Mouse (Mus musculus) cerebellum, adult (tissue): ENCODE measurements around the gene Olfr1042.
"Not testable (repeated sequence)": the region's sequence is repeated elsewhere in the genome, so short reads cannot be mapped to it uniquely, and the experiment has no call there.

Experiments used
- ATAC-seq: cut with Nextera tagmentation; 2 replicates; pipeline ENCODE4 v1.9.2; 2017; ENCODE audit warnings: mild to moderate bottlenecking, moderate library complexity, mixed read lengths; ENCODE audit not compliant: insufficient number of reproducible peaks, low FRiP score, low TSS enrichment

The Olfr1042 gene

GRCm38 (mm10) chr2:86161738-86162137, at the start of gene Olfr1042:
Olfr1042 (minus strand) TSS chr2:86161838.
- ATAC-seq, result no peak

- ATAC-seq, result no peak
These were observed 41.3 kb upstream of the Olfr1042 start, which contains the start of gene Olfr1045 for GRCm38 (mm10) chr2:86202909-86203308. Olfr1045 (minus strand) TSS chr2:86203009.

GRCm38 (mm10) chr2:86195863-86196262, 34.2 kb upstream of the Olfr1042 start:
- ATAC-seq, result no peak

- no peak for ATAC-seq
These were observed 23.9 kb upstream of the Olfr1042 start, which contains the start of gene Olfr52 for GRCm38 (mm10) chr2:86185583-86185982. Olfr52 (minus strand) TSS chr2:86185683.

DNA sequence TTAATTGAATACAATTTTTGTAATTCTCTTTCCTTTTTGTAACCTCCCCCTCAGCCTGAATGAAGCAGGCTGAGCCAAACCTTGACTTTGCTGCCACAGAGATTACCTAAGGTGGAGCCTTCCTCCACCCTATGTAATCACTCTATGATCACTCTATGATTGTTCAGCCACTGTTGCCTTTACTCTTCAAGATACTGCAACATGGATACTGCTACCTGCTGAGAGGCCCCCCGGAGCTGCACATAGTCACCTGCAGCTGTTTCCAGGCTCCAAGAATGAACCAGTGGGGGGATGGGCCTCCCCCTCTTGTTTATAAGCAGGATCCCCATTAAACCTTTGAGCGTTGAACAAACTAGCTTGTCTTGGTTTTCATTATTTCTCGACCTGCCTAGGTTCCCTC, 18.3 kb upstream of the Olfr1042 start:
- no peak for ATAC-seq

- no peak for ATAC-seq
These were observed 16.1 kb upstream of the Olfr1042 start, which contains the start of gene Olfr1044 for GRCm38 (mm10) chr2:86177720-86178119. Olfr1044 (minus strand) TSS chr2:86177820.

DNA sequence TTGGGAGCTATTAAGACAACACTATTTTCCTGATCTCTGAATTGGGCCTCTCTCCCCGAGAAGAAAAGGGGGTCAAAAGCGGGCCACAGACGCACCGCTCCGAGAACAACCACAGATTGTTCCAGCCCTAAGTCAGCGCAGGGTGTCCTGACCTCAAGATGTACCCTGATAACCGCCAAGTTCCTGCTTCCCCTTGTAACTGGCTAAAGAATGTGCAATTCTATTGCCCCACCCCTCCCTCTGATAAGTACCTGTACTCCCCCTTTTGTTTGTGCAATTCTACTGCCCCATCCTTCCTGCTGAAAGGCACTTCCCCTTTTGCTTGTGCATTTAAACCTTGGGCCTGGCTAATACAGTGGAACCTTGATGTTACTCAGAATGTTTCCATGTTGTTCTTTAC, 13.8 kb upstream of the Olfr1042 start:
- not testable (repeated sequence) for ATAC-seq

GRCm38 (mm10) chr2:86167422-86167821, 5.8 kb upstream of the Olfr1042 start, which contains the start of gene Olfr1043:
Olfr1043 (minus strand) TSS chr2:86167522.
- ATAC-seq, result no peak

DNA sequence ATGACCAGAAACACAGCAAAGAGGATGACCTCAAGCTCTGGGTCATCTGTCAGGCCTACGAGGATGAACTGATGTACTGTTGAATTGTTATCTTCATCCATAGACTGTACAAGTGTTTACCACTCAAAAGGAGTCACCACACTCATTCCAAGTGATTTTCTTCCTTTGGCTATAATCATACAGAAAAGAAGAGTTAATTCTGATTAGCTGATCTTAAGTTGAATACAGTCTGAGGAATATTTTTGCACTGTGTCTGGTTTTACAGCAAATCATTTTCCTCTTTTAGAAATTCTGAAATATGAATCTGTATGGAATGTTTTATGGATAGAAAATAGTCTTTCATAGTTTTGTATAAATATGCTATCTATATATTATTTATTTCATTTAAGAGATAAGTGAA, 15.0 kb downstream of the Olfr1042 start, which contains the start of gene Olfr1040:
Olfr1040 (minus strand) TSS at position 101 of the 400 bp plus-strand sequence.
- ATAC-seq, result no peak

DNA sequence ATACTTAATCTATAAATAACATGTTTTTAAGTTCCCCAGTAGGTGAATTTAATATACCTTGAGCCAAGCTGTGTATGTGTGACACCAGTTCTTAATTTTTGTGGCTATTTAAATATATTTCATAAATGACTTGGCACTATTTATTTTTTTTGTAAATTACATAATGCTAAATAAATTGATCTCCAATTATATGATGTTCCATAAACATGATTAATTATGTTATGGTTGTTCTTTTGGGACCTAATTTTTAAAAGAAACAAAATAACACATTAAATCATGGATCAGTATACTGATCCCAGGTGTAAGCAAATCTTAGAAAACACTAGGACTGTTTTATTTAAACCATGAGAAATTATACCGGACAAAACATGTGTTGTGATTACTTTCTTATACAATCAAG, 25.8 kb downstream of the Olfr1042 start, which contains the start of gene Olfr1039:
Olfr1039 (minus strand) TSS at position 101 of the 400 bp plus-strand sequence.
- no peak for ATAC-seq
